In the genomic region with DNA sequence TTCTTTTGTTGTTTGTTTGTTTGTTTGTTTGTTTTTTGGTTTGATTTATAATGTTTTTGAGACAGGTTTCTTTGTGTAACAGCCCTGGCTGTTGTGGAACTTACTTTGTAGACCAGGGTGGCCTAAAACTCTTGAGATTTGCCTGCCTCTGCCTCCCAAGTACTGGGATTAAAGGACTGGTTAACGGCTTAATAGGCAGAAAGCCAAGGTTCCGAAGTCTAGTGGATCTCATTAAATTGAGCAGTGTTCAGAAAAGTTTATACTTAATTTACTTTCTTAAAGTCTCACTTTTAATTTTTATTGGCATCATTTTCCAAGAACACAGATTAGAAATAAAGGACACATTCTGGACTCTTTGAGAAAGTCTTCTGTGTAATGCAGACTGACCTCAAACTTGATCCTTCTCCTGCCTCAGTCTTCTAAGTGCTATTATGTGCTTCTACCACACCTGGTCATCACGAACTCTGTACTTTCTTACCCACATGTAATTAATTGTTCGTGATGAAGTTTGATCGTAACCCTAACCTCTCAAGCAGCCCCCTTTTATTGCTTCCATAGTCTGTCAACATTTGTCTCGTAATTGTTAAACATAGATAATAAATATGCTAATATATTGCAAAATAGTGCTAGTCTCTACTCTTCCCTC, we compare ENCODE assay signal across 26 mouse cellular contexts. TPM values are rescaled to one million over a fixed set of nuclear protein-coding genes. Genes with fewer than 3 reads are reported as not detected.
A peak's percentile ranks its signal among the peaks of the same experiment; 100 is the strongest.
DNase-seq lines count a peak whose midpoint lies in the region; ATAC-seq and TF ChIP-seq lines count a peak whose summit lies in the region.
"Had no signal": no experiment of that assay in that cellular context is flagged by ENCODE, and none has a peak within 500 bp of the region (broad histone marks: within the 10 kb centered on the region; RNA-seq: fewer than 3 reads in every experiment).

No protein-coding gene starts in this region.

- H3K36me3 ChIP-seq in liver, postnatal 0 days (replicated peaks; ENCODE audit: insufficient read depth, low read length): no peaks in the 10 kb centered on the region
- H3K36me3 ChIP-seq in intestine, postnatal 0 days (ENCODE audit: control insufficient read depth, insufficient read depth): no peaks in the 10 kb centered on the region
- H3K36me3 ChIP-seq: embryonic facial prominence, embryonic 13.5 days; forebrain, embryonic 12.5 days; forebrain, embryonic 15.5 days; heart, embryonic 12.5 days; heart, embryonic 15.5 days had no signal

- TF ChIP-seq CTCF in liver, postnatal 0 days (IDR thresholded peaks at IDR 0.05; ENCODE audit: low read depth): no peak
- TF ChIP-seq CTCF in intestine, postnatal 0 days (IDR thresholded peaks at IDR 0.05; ENCODE audit: low read depth): no peak

- no peak for TF ChIP-seq EP300 in liver, postnatal 0 days (IDR thresholded peaks at IDR 0.05; ENCODE audit: low read depth)

- no peaks in the 10 kb centered on the region for H3K9me3 ChIP-seq in liver, postnatal 0 days (ENCODE audit: low read length)
- H3K9me3 ChIP-seq in intestine, postnatal 0 days (ENCODE audit: control insufficient read depth): no peaks in the 10 kb centered on the region
- H3K9me3 ChIP-seq: embryonic facial prominence, embryonic 10.5 days; embryonic facial prominence, embryonic 13.5 days; forebrain, embryonic 12.5 days; forebrain, embryonic 15.5 days; heart, embryonic 12.5 days; heart, embryonic 15.5 days had no signal

- H3K4me3 ChIP-seq in liver, postnatal 0 days (ENCODE audit: low read depth, low read length): no peak overlapping the region
- H3K4me3 ChIP-seq in intestine, postnatal 0 days (ENCODE audit: low read depth, low read length): no peak overlapping the region
- H3K4me3 ChIP-seq: embryonic facial prominence, embryonic 10.5 days; embryonic facial prominence, embryonic 13.5 days; erythroblast, embryonic 14.5 days; forebrain, embryonic 12.5 days; forebrain, embryonic 15.5 days; heart, embryonic 12.5 days; heart, embryonic 15.5 days had no signal

- no peak for ATAC-seq in liver, postnatal 0 days
- ATAC-seq in intestine, postnatal 0 days: peak; percentile 64
- ATAC-seq: CD4-positive, CD25-positive, alpha-beta regulatory T cell, adult 4 months; forebrain, embryonic 15.5 days had no signal

- no peaks in the 10 kb centered on the region for H3K27me3 ChIP-seq in liver, postnatal 0 days (ENCODE audit: insufficient read depth, low read length)
- no peaks in the 10 kb centered on the region for H3K27me3 ChIP-seq in intestine, postnatal 0 days (replicated peaks; ENCODE audit: control insufficient read depth, insufficient read depth, low read length)
- H3K27me3 ChIP-seq: embryonic facial prominence, embryonic 13.5 days; forebrain, embryonic 12.5 days; forebrain, embryonic 15.5 days; heart, embryonic 12.5 days; heart, embryonic 15.5 days had no signal

- H3K27ac ChIP-seq in liver, postnatal 0 days (ENCODE audit: low read depth): peak overlapping the region; percentile 29; the same call in 1 of the 2 replicates
- H3K27ac ChIP-seq in intestine, postnatal 0 days (ENCODE audit: low read depth, low read length): peak overlapping the region; percentile 50
- H3K27ac ChIP-seq: embryonic facial prominence, embryonic 10.5 days; embryonic facial prominence, embryonic 13.5 days; forebrain, embryonic 12.5 days; forebrain, embryonic 15.5 days; heart, embryonic 15.5 days; hindbrain, embryonic 14.5 days had no signal

- 71% methylated on average over 6 of the region's 6 CpGs for WGBS in liver, postnatal 0 days (ENCODE audit: insufficient replicate concordance)
- WGBS in intestine, postnatal 0 days: 41% methylated on average over 6 of the region's 6 CpGs

- peaks cover 7% of the 10 kb centered on the region; the same call in 1 of the 2 replicates for H3K4me1 ChIP-seq in liver, postnatal 0 days (ENCODE audit: insufficient read depth)
- 0 out of 2 replicates have a peak, but pooled peaks cover 3% of the 10 kb centered on the region for H3K4me1 ChIP-seq in intestine, postnatal 0 days (replicated peaks; ENCODE audit: control insufficient read depth, insufficient read depth, low read length)
- H3K4me1 ChIP-seq: embryonic facial prominence, embryonic 13.5 days had no signal

- no peak overlapping the region for H3K4me2 ChIP-seq in liver, postnatal 0 days (ENCODE audit: low read depth, low read length)
- peak overlapping the region; percentile 18 for H3K4me2 ChIP-seq in intestine, postnatal 0 days (replicated peaks; ENCODE audit: low read depth)
- H3K4me2 ChIP-seq: embryonic facial prominence, embryonic 13.5 days; forebrain, embryonic 12.5 days; forebrain, embryonic 15.5 days; heart, embryonic 12.5 days; heart, embryonic 15.5 days; hindbrain, embryonic 14.5 days had no signal

- peak; percentile 9 to 40 for DNase-seq in kidney, postnatal 36 days
- no peak for DNase-seq in kidney, adult 18-20 months
- DNase-seq in liver, postnatal 0 days: no peak
- DNase-seq in liver: no peak
- DNase-seq in layer of hippocampus, adult 9-10 months (ENCODE audit: low spot score): no peak
- DNase-seq: adrenal gland, adult 2 months; adrenal gland, postnatal 14 days; cerebellum, adult 11 months; cerebellum, adult 8-10 months; cerebellum, postnatal 10 days; cerebellum, postnatal 36 days; embryo, embryonic 11 days; gastrocnemius, postnatal 25 days; heart, adult 18-20 months; heart, postnatal 10 days; heart, postnatal 4 days had no signal

- no peak overlapping the region for H3K9ac ChIP-seq in liver, postnatal 0 days (replicated peaks)
- no peak overlapping the region for H3K9ac ChIP-seq in intestine, postnatal 0 days (ENCODE audit: low read depth, low read length)
- H3K9ac ChIP-seq: embryonic facial prominence, embryonic 13.5 days; forebrain, embryonic 12.5 days; forebrain, embryonic 15.5 days; heart, embryonic 12.5 days; heart, embryonic 15.5 days; hindbrain, embryonic 14.5 days had no signal

RNA-seq across cellular contexts. Expression of gene Tiparp, which starts 12.8 kb away (rescaled TPM):
- polyA plus RNA-seq in liver, postnatal 0 days (2015; fragmentation: Nextera tagmentation; extraction: Ambion mirVana): 7.4 and 7.5 TPM in 2 replicates
- polyA plus RNA-seq in intestine, postnatal 0 days (2015; fragmentation: Nextera tagmentation; extraction: Ambion mirVana): 26.0 and 26.6 TPM in 2 replicates

Comparison
In these comparisons a context has a peak if more than half of its experiments do, and no peak if none do; other contexts are left out.
1. DNase-seq: peak in kidney, postnatal 36 days (2 of 2); none in kidney, adult 18-20 months (single experiment), liver, postnatal 0 days (single experiment), liver (single experiment) and layer of hippocampus, adult 9-10 months (single experiment).